Mouse (Mus musculus) small intestine, adult 2 months (tissue): ENCODE results near the gene Mapk1ip1.

Experiments
- CTCF ChIP-seq: fragments of 200-500 bp; IDR thresholded peaks from 2 replicates; pipeline ENCODE4 v1.5.1; 2012; ENCODE audit warnings: low read depth, mild to moderate bottlenecking, control low read depth, inconsistent platforms, low read length, moderate library complexity, mixed read lengths; ENCODE audit not compliant: insufficient replicate concordance, insufficient read length; ENCODE audit errors: extremely low read depth
- POLR2A ChIP-seq: fragments of 200-500 bp; IDR thresholded peaks from 2 replicates; pipeline ENCODE4 v1.6.1; 2012; ENCODE audit warnings: low read depth, mild to moderate bottlenecking, control low read depth, inconsistent platforms, low read length, moderate library complexity

GRCm38 (mm10) chr7:138845111-138845510 is 962 bp downstream of the Mapk1ip1 start:
- TF ChIP-seq POLR2A (no peak), CTCF (no peak)
